Mouse (Mus musculus) myocyte (in vitro differentiated cells): ENCODE results near the gene Aqp7. TPM values are rescaled to one million over a fixed set of nuclear protein-coding genes. Genes with fewer than 3 reads are reported as not detected.
"Not testable (repeated sequence)": the region's sequence is repeated elsewhere in the genome, so short reads cannot be mapped to it uniquely, and the experiment has no call there.

Experiments used
- H3K27me3 ChIP-seq: one replicate; pipeline ENCODE4 v1.6.1; 2011; ENCODE audit not compliant: control insufficient read depth, insufficient read depth, insufficient read length
- H3K36me3 ChIP-seq: one replicate; pipeline ENCODE4 v1.6.1; 2011; ENCODE audit not compliant: control insufficient read depth, insufficient read depth
- H3K4me2 ChIP-seq: one replicate; pipeline ENCODE4 v1.6.1; 2011; ENCODE audit warnings: low read depth, control low read depth
- H3K4me3 ChIP-seq: one replicate; pipeline ENCODE4 v1.5.1; 2011; ENCODE audit warnings: mild to moderate bottlenecking, control low read depth, moderate library complexity
- H3K79me2 ChIP-seq: one replicate; pipeline ENCODE4 v1.6.1; 2011; ENCODE audit not compliant: control insufficient read depth, insufficient read depth
- H3ac ChIP-seq: one replicate; pipeline ENCODE4 v1.6.1; 2011; ENCODE audit not compliant: control insufficient read depth, insufficient read length
- CEBPB ChIP-seq: IDR thresholded peaks from 2 replicates; pipeline ENCODE4 v1.6.1; 2011; ENCODE audit warnings: mild to moderate bottlenecking, moderate library complexity; ENCODE audit not compliant: poor library complexity, insufficient read depth, severe bottlenecking
- E2F4 ChIP-seq: IDR thresholded peaks from one replicate; pipeline ENCODE4 v1.6.1; 2011; ENCODE audit warnings: mild to moderate bottlenecking, control low read depth, moderate library complexity; ENCODE audit not compliant: insufficient read depth
- MAX ChIP-seq: IDR thresholded peaks from one replicate; pipeline ENCODE4 v1.6.1; 2011; ENCODE audit warnings: low read depth, mild to moderate bottlenecking, control low read depth
- MYOD1 ChIP-seq, 3 experiments: IDR thresholded peaks; one replicate each; pipeline ENCODE4 v1.6.1; 2011; ENCODE audit warnings: control low read depth in 2 of 3, low read depth in 2 of 3, mild to moderate bottlenecking in 2 of 3, moderate library complexity in 1 of 3; ENCODE audit not compliant: insufficient read length in 2 of 3, control insufficient read depth in 1 of 3
- MYOG ChIP-seq, 3 experiments: IDR thresholded peaks; one replicate each; pipeline ENCODE4 v1.6.1; 2011; ENCODE audit warnings: control low read depth in 2 of 3, low read depth in 2 of 3, mild to moderate bottlenecking in 2 of 3; ENCODE audit not compliant: insufficient read length in 2 of 3, control insufficient read depth in 1 of 3, insufficient read depth in 1 of 3
- POLR2A ChIP-seq: IDR thresholded peaks from one replicate; pipeline ENCODE4 v1.6.1; 2011; ENCODE audit warnings: low read depth, mild to moderate bottlenecking, control low read depth, moderate library complexity; ENCODE audit not compliant: insufficient read length
- POLR2AphosphoS2 ChIP-seq: IDR thresholded peaks from one replicate; pipeline ENCODE4 v1.6.1; 2011; ENCODE audit warnings: low read depth, control low read depth; ENCODE audit not compliant: insufficient read length
- REST ChIP-seq: IDR thresholded peaks from one replicate; pipeline ENCODE4 v1.6.1; 2011; ENCODE audit warnings: mild to moderate bottlenecking, control low read depth, moderate library complexity; ENCODE audit not compliant: insufficient read depth, insufficient read length
- SRF ChIP-seq: IDR thresholded peaks from one replicate; pipeline ENCODE4 v1.6.1; 2011; ENCODE audit warnings: low read depth; ENCODE audit not compliant: control insufficient read depth, insufficient read length
- TCF12 ChIP-seq: IDR thresholded peaks from one replicate; pipeline ENCODE4 v1.6.1; 2011; ENCODE audit warnings: mild to moderate bottlenecking, control low read depth; ENCODE audit not compliant: poor library complexity, insufficient read depth, severe bottlenecking
- TCF3 ChIP-seq: IDR thresholded peaks from one replicate; pipeline ENCODE4 v1.6.1; 2011; ENCODE audit warnings: low read depth, control low read depth; ENCODE audit not compliant: insufficient read length
- USF1 ChIP-seq: IDR thresholded peaks from one replicate; pipeline ENCODE4 v1.6.1; 2011; ENCODE audit warnings: low read depth, mild to moderate bottlenecking, control low read depth, moderate library complexity
- polyA plus RNA-seq: library from polyadenylated mRNA; unstranded; fragments of >200 nt; fragmentation: generic; extraction: Trizol; gene quantifications from one replicate; pipeline ENCODE4 v1.2.1, GENCODE M21; 2012; ENCODE audit warnings: missing spikeins

The Aqp7 gene
- polyA plus RNA-seq, 1 experiment = not detected

GRCm38 (mm10) chr4:41086947-41087346, 39.0 kb upstream of the Aqp7 start:
- H3K4me3 ChIP-seq = no peak overlapping the region

GRCm38 (mm10) chr4:41084819-41085218, 36.9 kb upstream of the Aqp7 start:
- Histone ChIP-seq H3K4me3 (no peak overlapping the region), H3K4me2 (no peak overlapping the region), H3ac (no peak overlapping the region), H3K36me3 (no peaks in the 10 kb centered on the region), H3K27me3 (peaks cover 22% of the 10 kb centered on the region), H3K79me2 (no peaks in the 10 kb centered on the region)
- TF ChIP-seq MAX (no peak), POLR2A (no peak)

More at GRCm38 (mm10) chr4:41086947-41087346, 39.0 kb upstream of the Aqp7 start:
- peaks cover 22% of the 10 kb centered on the region for H3K27me3 ChIP-seq
- no peak for TF ChIP-seq CEBPB
- no peak for TF ChIP-seq SRF
- no peak for TF ChIP-seq USF1
- no peak for TF ChIP-seq POLR2AphosphoS2
- no peak for TF ChIP-seq REST
- no peaks in the 10 kb centered on the region for H3K36me3 ChIP-seq
- H3ac ChIP-seq = no peak overlapping the region
- no peak overlapping the region for H3K4me2 ChIP-seq
- no peaks in the 10 kb centered on the region for H3K79me2 ChIP-seq

- not testable (repeated sequence) for H3K4me2 ChIP-seq, H3K79me2 ChIP-seq, H3K4me3 ChIP-seq, H3K36me3 ChIP-seq, H3ac ChIP-seq
- peaks cover 11% of the 10 kb centered on the region for H3K27me3 ChIP-seq
These were observed 34.9 kb upstream of the Aqp7 start for GRCm38 (mm10) chr4:41082803-41083202.

- H3K4me3 ChIP-seq = no peak overlapping the region
- peaks cover 6% of the 10 kb centered on the region for H3K27me3 ChIP-seq
- TF ChIP-seq REST (no peak), SRF (no peak)
- no peak overlapping the region for H3K4me2 ChIP-seq
- H3K79me2 ChIP-seq = no peaks in the 10 kb centered on the region
- H3ac ChIP-seq = no peak overlapping the region
- H3K36me3 ChIP-seq = no peaks in the 10 kb centered on the region
These were observed 33.8 kb upstream of the Aqp7 start for GRCm38 (mm10) chr4:41081733-41082132.

GRCm38 (mm10) chr4:41078726-41079125, 30.8 kb upstream of the Aqp7 start:
- Histone ChIP-seq H3K4me3 (no peak overlapping the region), H3K27me3 (no peaks in the 10 kb centered on the region), H3ac (no peak overlapping the region), H3K79me2 (no peaks in the 10 kb centered on the region), H3K4me2 (no peak overlapping the region), H3K36me3 (no peaks in the 10 kb centered on the region)
- TF ChIP-seq CEBPB (no peak), MAX (no peak), REST (no peak), SRF (no peak), MYOD1 (IDR thresholded peaks at IDR 0.05; ENCODE audit: control insufficient read depth in 1 of 3, insufficient read length in 2 of 3, low read depth in 2 of 3) (no peak), POLR2A (no peak), POLR2AphosphoS2 (no peak), TCF3 (no peak), USF1 (no peak), E2F4 (no peak), MYOG (IDR thresholded peaks at IDR 0.05; ENCODE audit: control insufficient read depth in 1 of 3, insufficient read depth in 1 of 3, insufficient read length in 2 of 3, low read depth in 2 of 3) (no peak), TCF12 (no peak)

- Histone ChIP-seq H3K4me3 (no peak overlapping the region), H3K4me2 (no peak overlapping the region), H3K79me2 (no peaks in the 10 kb centered on the region), H3K27me3 (no peaks in the 10 kb centered on the region), H3K36me3 (no peaks in the 10 kb centered on the region), H3ac (no peak overlapping the region)
- TF ChIP-seq E2F4 = no peak
- TF ChIP-seq USF1 = no peak
- TF ChIP-seq REST = no peak
- no peak for TF ChIP-seq POLR2A
- TF ChIP-seq MYOD1 (IDR thresholded peaks at IDR 0.05; ENCODE audit: control insufficient read depth in 1 of 3, insufficient read length in 2 of 3, low read depth in 2 of 3) = no peak
- no peak for TF ChIP-seq MYOG (IDR thresholded peaks at IDR 0.05; ENCODE audit: control insufficient read depth in 1 of 3, insufficient read depth in 1 of 3, insufficient read length in 2 of 3, low read depth in 2 of 3)
- no peak for TF ChIP-seq TCF3
- no peak for TF ChIP-seq TCF12
- TF ChIP-seq MAX = no peak
- TF ChIP-seq CEBPB = no peak
- TF ChIP-seq POLR2AphosphoS2 = no peak
- no peak for TF ChIP-seq SRF
These were observed 26.5 kb upstream of the Aqp7 start for GRCm38 (mm10) chr4:41074461-41074860.
